Mouse (Mus musculus): ENCODE results near the gene Strn3. TPM values are rescaled to one million over a fixed set of nuclear protein-coding genes. Genes with fewer than 3 reads are reported as not detected.
A peak's percentile ranks its signal among the peaks of the same experiment; 100 is the strongest.

Strn3 gene
- total RNA-seq (2014; rRNA removed) (57.0 and 70.7 TPM in 2 replicates), polyA plus RNA-seq (2015; fragmentation: Nextera tagmentation; extraction: Ambion mirVana) (24.7 and 28.3 TPM in 2 replicates)

GRCm38 (mm10) chr12:51691845-51692632 is at the start of gene Strn3:
Gene Strn3, minus strand, starts transcription at chr12:51691897.
- Histone ChIP-seq H3K27ac (ENCODE audit: low read depth, low read length) (peak within 1 kb of the TSS; percentile 100), H3K27me3 (ENCODE audit: insufficient read depth, low read length) (no peaks in the 10 kb centered on the region), H3K9me3 (ENCODE audit: low read length) (no peaks in the 10 kb centered on the region), H3K9ac (replicated peaks; ENCODE audit: low read length, poor library complexity, severe bottlenecking) (peak within 1 kb of the TSS; percentile 100), H3K4me1 (ENCODE audit: insufficient read depth, low read length) (0 out of 2 replicates have a peak, but pooled peaks cover 3% of the 10 kb centered on the region), H3K4me3 (ENCODE audit: low read depth, low read length) (peak within 1 kb of the TSS; percentile 81), H3K4me2 (ENCODE audit: low read depth, low read length, poor library complexity, severe bottlenecking) (peak within 1 kb of the TSS; percentile 55), H3K36me3 (ENCODE audit: insufficient read depth, low read length) (no peaks in the 10 kb centered on the region)
- ATAC-seq (ENCODE audit: low FRiP score): peak; percentile 97
- WGBS: under 1% methylated on average over 49 of the region's 56 CpGs
- TF ChIP-seq CTCF (IDR thresholded peaks at IDR 0.05): no peak
- peak; percentile 98 for DNase-seq (ENCODE audit: low spot score)

GRCm38 (mm10) chr12:51736807-51737206 is 45.1 kb upstream of the Strn3 start:
- ATAC-seq (ENCODE audit: low FRiP score): no peak

GRCm38 (mm10) chr12:51736381-51736780 is 44.7 kb upstream of the Strn3 start:
- TF ChIP-seq CTCF (IDR thresholded peaks at IDR 0.05): no peak
- no peak for ATAC-seq (ENCODE audit: low FRiP score)
- WGBS: 72% methylated on average over 3 of the region's 3 CpGs

More at GRCm38 (mm10) chr12:51736807-51737206, 45.1 kb upstream of the Strn3 start:
- no peak for DNase-seq (ENCODE audit: low spot score)
- H3K4me1 ChIP-seq (ENCODE audit: insufficient read depth, low read length): no peaks in the 10 kb centered on the region
- H3K9me3 ChIP-seq (ENCODE audit: low read length): no peaks in the 10 kb centered on the region
- H3K27me3 ChIP-seq (ENCODE audit: insufficient read depth, low read length): no peaks in the 10 kb centered on the region
- 21% methylated on average over 1 of the region's 1 CpGs for WGBS
- H3K36me3 ChIP-seq (ENCODE audit: insufficient read depth, low read length): 0 out of 2 replicates have a peak, but pooled peaks cover 3% of the 10 kb centered on the region
- no peak overlapping the region for H3K27ac ChIP-seq (ENCODE audit: low read depth, low read length)
- H3K4me2 ChIP-seq (ENCODE audit: low read depth, low read length, poor library complexity, severe bottlenecking): no peak overlapping the region
- TF ChIP-seq CTCF (IDR thresholded peaks at IDR 0.05): no peak
- H3K9ac ChIP-seq (replicated peaks; ENCODE audit: low read length, poor library complexity, severe bottlenecking): no peak overlapping the region
- no peak overlapping the region for H3K4me3 ChIP-seq (ENCODE audit: low read depth, low read length)

GRCm38 (mm10) chr12:51735840-51736271 is 44.2 kb upstream of the Strn3 start:
- WGBS: 57% methylated on average over 7 of the region's 7 CpGs
- 0 out of 2 replicates have a peak, but pooled peaks cover 3% of the 10 kb centered on the region for H3K36me3 ChIP-seq (ENCODE audit: insufficient read depth, low read length)
- H3K4me2 ChIP-seq (ENCODE audit: low read depth, low read length, poor library complexity, severe bottlenecking): no peak overlapping the region
- ATAC-seq (ENCODE audit: low FRiP score) (no peak), DNase-seq (ENCODE audit: low spot score) (no peak)
- H3K4me3 ChIP-seq (ENCODE audit: low read depth, low read length): no peak overlapping the region
- H3K4me1 ChIP-seq (ENCODE audit: insufficient read depth, low read length): no peaks in the 10 kb centered on the region
- H3K9me3 ChIP-seq (ENCODE audit: low read length): no peaks in the 10 kb centered on the region
- H3K9ac ChIP-seq (replicated peaks; ENCODE audit: low read length, poor library complexity, severe bottlenecking): no peak overlapping the region
- H3K27me3 ChIP-seq (ENCODE audit: insufficient read depth, low read length): no peaks in the 10 kb centered on the region
- no peak overlapping the region for H3K27ac ChIP-seq (ENCODE audit: low read depth, low read length)
- TF ChIP-seq CTCF (IDR thresholded peaks at IDR 0.05): no peak

More at GRCm38 (mm10) chr12:51736381-51736780, 44.7 kb upstream of the Strn3 start:
- H3K4me1 ChIP-seq (ENCODE audit: insufficient read depth, low read length): no peaks in the 10 kb centered on the region
- no peak overlapping the region for H3K4me2 ChIP-seq (ENCODE audit: low read depth, low read length, poor library complexity, severe bottlenecking)
- H3K36me3 ChIP-seq (ENCODE audit: insufficient read depth, low read length): 0 out of 2 replicates have a peak, but pooled peaks cover 3% of the 10 kb centered on the region
- H3K27me3 ChIP-seq (ENCODE audit: insufficient read depth, low read length): no peaks in the 10 kb centered on the region
- H3K27ac ChIP-seq (ENCODE audit: low read depth, low read length): no peak overlapping the region
- no peak overlapping the region for H3K9ac ChIP-seq (replicated peaks; ENCODE audit: low read length, poor library complexity, severe bottlenecking)
- H3K9me3 ChIP-seq (ENCODE audit: low read length): no peaks in the 10 kb centered on the region
- H3K4me3 ChIP-seq (ENCODE audit: low read depth, low read length): no peak overlapping the region
- no peak for DNase-seq (ENCODE audit: low spot score)

GRCm38 (mm10) chr12:51734605-51735211 is 43.0 kb upstream of the Strn3 start:
- H3K4me2 ChIP-seq (ENCODE audit: low read depth, low read length, poor library complexity, severe bottlenecking): no peak overlapping the region
- no peak for TF ChIP-seq CTCF (IDR thresholded peaks at IDR 0.05)
- H3K4me1 ChIP-seq (ENCODE audit: insufficient read depth, low read length): no peaks in the 10 kb centered on the region
- DNase-seq (ENCODE audit: low spot score): no peak
- H3K9ac ChIP-seq (replicated peaks; ENCODE audit: low read length, poor library complexity, severe bottlenecking): no peak overlapping the region
- no peak overlapping the region for H3K4me3 ChIP-seq (ENCODE audit: low read depth, low read length)
- ATAC-seq (ENCODE audit: low FRiP score): no peak
- no peaks in the 10 kb centered on the region for H3K27me3 ChIP-seq (ENCODE audit: insufficient read depth, low read length)
- H3K9me3 ChIP-seq (ENCODE audit: low read length): no peaks in the 10 kb centered on the region
- no peak overlapping the region for H3K27ac ChIP-seq (ENCODE audit: low read depth, low read length)
- H3K36me3 ChIP-seq (ENCODE audit: insufficient read depth, low read length): 0 out of 2 replicates have a peak, but pooled peaks cover 3% of the 10 kb centered on the region
- WGBS: 81% methylated on average over 14 of the region's 14 CpGs
